Mouse (Mus musculus) neural tube, embryonic 14.5 days (tissue): Measurements from ENCODE around the gene Eri2. TPM values are rescaled to one million over a fixed set of nuclear protein-coding genes. Genes with fewer than 3 reads are reported as not detected.

ENCODE experiments used
- ATAC-seq: fragments of 200-750 bp; cut with Nextera tagmentation; 2 replicates; pipeline ENCODE4 v1.8.0; 2017; ENCODE audit warnings: low read depth, mild to moderate bottlenecking, moderate TSS enrichment, moderate library complexity
- H3K27ac ChIP-seq: fragments of 300-500 bp; sonication (generic); 2 replicates; pipeline ENCODE4 v1.5.1; 2014; ENCODE audit warnings: low read depth, mild to moderate bottlenecking, control low read depth, low read length, moderate library complexity, mixed read lengths
- H3K27me3 ChIP-seq: fragments of 300-500 bp; sonication (generic); 2 replicates; pipeline ENCODE4 v1.6.1; 2014; ENCODE audit warnings: low read length; ENCODE audit not compliant: control insufficient read depth, insufficient read depth
- H3K36me3 ChIP-seq: fragments of 300-500 bp; sonication (generic); 2 replicates; pipeline ENCODE4 v1.6.1; 2014; ENCODE audit warnings: low read length, mixed read lengths; ENCODE audit not compliant: control insufficient read depth, insufficient read depth
- H3K4me1 ChIP-seq: fragments of 300-500 bp; sonication (generic); 2 replicates; pipeline ENCODE4 v1.6.1; 2014; ENCODE audit warnings: low read length; ENCODE audit not compliant: control insufficient read depth, insufficient read depth
- H3K4me2 ChIP-seq: fragments of 300-500 bp; sonication (generic); 2 replicates; pipeline ENCODE4 v1.6.1; 2014; ENCODE audit warnings: mild to moderate bottlenecking, low read depth, low read length, control low read depth
- H3K4me3 ChIP-seq: fragments of 300-500 bp; sonication (generic); 2 replicates; pipeline ENCODE4 v1.5.1; 2014; ENCODE audit warnings: low read depth, low read length, control low read depth, mixed read lengths
- H3K9ac ChIP-seq: fragments of 300-500 bp; sonication (generic); replicated peaks from 2 replicates; pipeline ENCODE4 v1.6.1; 2014; ENCODE audit warnings: low read depth, mild to moderate bottlenecking, control low read depth, low read length, mixed read lengths
- H3K9me3 ChIP-seq: fragments of 300-500 bp; sonication (generic); 2 replicates; pipeline ENCODE4 v1.6.1; 2016; ENCODE audit warnings: low read length; ENCODE audit not compliant: control insufficient read depth
- WGBS: fragments of 180-500 bp; shearing (Covaris S2); extraction: QIAGEN DNeasy Blood & Tissue Kit; methylation state at CpG from one replicate; pipeline ENCODE4 v1.1.7; 2014; 5-methylcytosine and 5-hydroxymethylcytosine counted together
- polyA plus RNA-seq: library from polyadenylated mRNA; unstranded; fragments of >200 nt; fragmentation: Nextera tagmentation; extraction: Ambion mirVana; gene quantifications from 2 replicates; pipeline ENCODE4 v1.2.1, GENCODE M21; 2014

Eri2 gene
- polyA plus RNA-seq, 1 experiment from 2014 or later: 18.3 TPM

GRCm38 (mm10) chr7:119794251-119794638 lies 387 bp upstream of the Eri2 start:
- Histone ChIP-seq H3K4me1 (0 out of 2 replicates have a peak, but pooled peaks cover 6% of the 10 kb centered on the region), H3K4me2 (peak overlapping the region; percentile 82), H3K27me3 (no peaks in the 10 kb centered on the region), H3K9me3 (no peaks in the 10 kb centered on the region), H3K36me3 (no peaks in the 10 kb centered on the region), H3K4me3 (peak overlapping the region; percentile 70), H3K27ac (peak overlapping the region; percentile 55), H3K9ac (peak overlapping the region; percentile 62)
- ATAC-seq: no peak; the same call in 1 of the 2 replicates
- WGBS: 0% methylated on average over 21 of the region's 21 CpGs

- Histone ChIP-seq H3K9ac (no peak overlapping the region), H3K4me2 (no peak overlapping the region), H3K27ac (no peak overlapping the region), H3K36me3 (peaks cover 15% of the 10 kb centered on the region; the same call in 1 of the 2 replicates), H3K4me1 (0 out of 2 replicates have a peak, but pooled peaks cover 2% of the 10 kb centered on the region), H3K4me3 (no peak overlapping the region), H3K9me3 (no peaks in the 10 kb centered on the region), H3K27me3 (no peaks in the 10 kb centered on the region)
- 85% methylated on average over 3 of the region's 3 CpGs for WGBS
- no peak for ATAC-seq
Observed at GRCm38 (mm10) chr7:119789024-119789423, 4.8 kb downstream of the Eri2 start.

- Histone ChIP-seq H3K9ac (no peak overlapping the region), H3K36me3 (peaks cover 22% of the 10 kb centered on the region; the same call in 1 of the 2 replicates), H3K27me3 (no peaks in the 10 kb centered on the region), H3K4me3 (no peak overlapping the region), H3K4me1 (no peaks in the 10 kb centered on the region), H3K9me3 (no peaks in the 10 kb centered on the region), H3K27ac (no peak overlapping the region), H3K4me2 (no peak overlapping the region)
- WGBS: 99% methylated on average over 5 of the region's 5 CpGs
- ATAC-seq: no peak
Observed at GRCm38 (mm10) chr7:119784908-119785307, 8.9 kb downstream of the Eri2 start.

- Histone ChIP-seq H3K4me1 (no peaks in the 10 kb centered on the region), H3K27me3 (no peaks in the 10 kb centered on the region), H3K9ac (no peak overlapping the region), H3K27ac (no peak overlapping the region), H3K4me3 (no peak overlapping the region), H3K9me3 (no peaks in the 10 kb centered on the region), H3K36me3 (peaks cover 22% of the 10 kb centered on the region; the same call in 1 of the 2 replicates), H3K4me2 (no peak overlapping the region)
- 93% methylated on average over 2 of the region's 2 CpGs for WGBS
- ATAC-seq: no peak
Observed at GRCm38 (mm10) chr7:119783453-119783852, 10.4 kb downstream of the Eri2 start.

- H3K9me3 ChIP-seq: no peaks in the 10 kb centered on the region
- 93% methylated on average over 8 of the region's 8 CpGs for WGBS
- H3K36me3 ChIP-seq: no peaks in the 10 kb centered on the region
- H3K4me1 ChIP-seq: no peaks in the 10 kb centered on the region
- no peak overlapping the region for H3K9ac ChIP-seq
- no peak overlapping the region for H3K4me3 ChIP-seq
- H3K4me2 ChIP-seq: no peak overlapping the region
- no peak for ATAC-seq
- no peak overlapping the region for H3K27ac ChIP-seq
- no peaks in the 10 kb centered on the region for H3K27me3 ChIP-seq
Observed at GRCm38 (mm10) chr7:119769895-119770294, 24.0 kb downstream of the Eri2 start.

GRCm38 (mm10) chr7:119766996-119767395 lies 26.9 kb downstream of the Eri2 start:
- Histone ChIP-seq H3K27me3 (no peaks in the 10 kb centered on the region), H3K9ac (no peak overlapping the region), H3K27ac (no peak overlapping the region), H3K4me2 (no peak overlapping the region), H3K4me3 (no peak overlapping the region), H3K36me3 (no peaks in the 10 kb centered on the region), H3K4me1 (no peaks in the 10 kb centered on the region), H3K9me3 (no peaks in the 10 kb centered on the region)
- WGBS: 83% methylated on average over 6 of the region's 6 CpGs
- ATAC-seq: no peak

- H3K4me3 ChIP-seq: no peak overlapping the region
- no peak overlapping the region for H3K27ac ChIP-seq
- WGBS: 69% methylated on average over 3 of the region's 3 CpGs
- ATAC-seq: no peak
- no peak overlapping the region for H3K4me2 ChIP-seq
- H3K36me3 ChIP-seq: no peaks in the 10 kb centered on the region
- H3K9me3 ChIP-seq: no peaks in the 10 kb centered on the region
- H3K27me3 ChIP-seq: no peaks in the 10 kb centered on the region
- H3K9ac ChIP-seq: no peak overlapping the region
- no peaks in the 10 kb centered on the region for H3K4me1 ChIP-seq
Observed at GRCm38 (mm10) chr7:119764377-119764776, 29.5 kb downstream of the Eri2 start.

GRCm38 (mm10) chr7:119762166-119762697 lies 31.6 kb downstream of the Eri2 start:
- H3K4me1 ChIP-seq: no peaks in the 10 kb centered on the region
- H3K9me3 ChIP-seq: no peaks in the 10 kb centered on the region
- no peak overlapping the region for H3K27ac ChIP-seq
- H3K36me3 ChIP-seq: no peaks in the 10 kb centered on the region
- H3K4me2 ChIP-seq: no peak overlapping the region
- 71% methylated on average over 4 of the region's 4 CpGs for WGBS
- no peaks in the 10 kb centered on the region for H3K27me3 ChIP-seq
- ATAC-seq: no peak
- no peak overlapping the region for H3K9ac ChIP-seq
- H3K4me3 ChIP-seq: no peak overlapping the region

GRCm38 (mm10) chr7:119760527-119760951 lies 33.3 kb downstream of the Eri2 start, which contains the start of gene Acsm3:
Gene Acsm3, plus strand, starts transcription at chr7:119760923.
- no peak within 1 kb of the TSS for H3K27ac ChIP-seq
- WGBS: 80% methylated on average over 11 of the region's 11 CpGs
- H3K9me3 ChIP-seq: no peaks in the 10 kb centered on the region
- no peak within 1 kb of the TSS for H3K9ac ChIP-seq
- H3K4me1 ChIP-seq: no peaks in the 10 kb centered on the region
- H3K4me3 ChIP-seq: no peak within 1 kb of the TSS
- H3K4me2 ChIP-seq: no peak within 1 kb of the TSS
- no peak for ATAC-seq
- H3K36me3 ChIP-seq: no peaks in the 10 kb centered on the region
- H3K27me3 ChIP-seq: no peaks in the 10 kb centered on the region
